Mouse (Mus musculus) cerebellum, adult 2 months (tissue): Measurements from ENCODE around the gene Nemf.

Source experiments
- CTCF ChIP-seq: fragments of 200-500 bp; IDR thresholded peaks from 2 replicates; pipeline ENCODE4 v1.5.1; 2011; ENCODE audit warnings: low read depth, mild to moderate bottlenecking, control low read depth, low read length, moderate library complexity, borderline replicate concordance; ENCODE audit not compliant: insufficient read depth
- POLR2A ChIP-seq: fragments of 200-500 bp; IDR thresholded peaks from 2 replicates; pipeline ENCODE4 v1.6.1; 2011; ENCODE audit warnings: low read length, control low read depth, borderline replicate concordance; ENCODE audit not compliant: insufficient read depth

DNA sequence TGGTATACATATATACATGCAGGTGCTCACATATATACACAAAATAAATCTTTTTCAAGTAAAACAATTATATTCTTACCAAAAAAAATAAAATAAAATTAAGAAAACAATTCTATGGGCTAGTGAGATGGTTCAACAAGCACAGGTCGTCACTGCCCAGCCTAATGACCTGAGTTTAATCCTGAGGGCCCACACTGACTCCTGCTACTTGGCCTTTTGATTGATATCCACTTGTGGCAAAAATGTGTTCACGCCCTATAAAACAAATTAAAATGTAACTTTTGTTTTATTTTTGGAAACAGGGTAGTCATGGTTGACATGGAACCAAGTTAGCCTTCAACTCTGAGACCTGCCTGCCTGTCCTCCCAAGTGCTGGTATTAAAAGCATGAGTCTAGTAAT, 7.0 kb downstream of the Nemf start:
- TF ChIP-seq CTCF (no peak), POLR2A (no peak)
